Mouse (Mus musculus) intestine, embryonic 16.5 days (tissue): ENCODE measurements around the gene Ciz1. TPM values are rescaled to one million over a fixed set of nuclear protein-coding genes. Genes with fewer than 3 reads are reported as not detected.
"Not testable (repeated sequence)": the region's sequence is repeated elsewhere in the genome, so short reads cannot be mapped to it uniquely, and the experiment has no call there.

Experiments used
- ATAC-seq: fragments of 200-750 bp; cut with Nextera tagmentation; 2 replicates; pipeline ENCODE4 v1.8.0; 2017; ENCODE audit warnings: moderate TSS enrichment, moderate library complexity
- H3K27ac ChIP-seq: fragments of 300-500 bp; sonication (generic); 2 replicates; pipeline ENCODE4 v1.5.1; 2014; ENCODE audit warnings: mild to moderate bottlenecking, low read length
- H3K27me3 ChIP-seq: fragments of 300-500 bp; sonication (generic); replicated peaks from 2 replicates; pipeline ENCODE4 v1.6.1; 2014; ENCODE audit warnings: low read length, control low read depth, mixed read lengths; ENCODE audit not compliant: control insufficient read depth, insufficient read depth
- H3K36me3 ChIP-seq: fragments of 300-500 bp; sonication (generic); 2 replicates; pipeline ENCODE4 v1.6.1; 2014; ENCODE audit warnings: low read length, control low read depth; ENCODE audit not compliant: control insufficient read depth, insufficient read depth
- H3K4me1 ChIP-seq: fragments of 300-500 bp; sonication (generic); 2 replicates; pipeline ENCODE4 v1.6.1; 2014; ENCODE audit warnings: low read length, control low read depth, mixed read lengths; ENCODE audit not compliant: control insufficient read depth, insufficient read depth
- H3K4me2 ChIP-seq: fragments of 300-500 bp; sonication (generic); 2 replicates; pipeline ENCODE4 v1.6.1; 2014; ENCODE audit warnings: low read depth, low read length, control low read depth
- H3K4me3 ChIP-seq: fragments of 300-500 bp; sonication (generic); 2 replicates; pipeline ENCODE4 v1.5.1; 2014; ENCODE audit warnings: mild to moderate bottlenecking, low read length
- H3K9ac ChIP-seq: fragments of 300-500 bp; sonication (generic); 2 replicates; pipeline ENCODE4 v1.6.1; 2014; ENCODE audit warnings: low read depth, low read length
- H3K9me3 ChIP-seq: fragments of 300-500 bp; sonication (generic); 2 replicates; pipeline ENCODE4 v1.6.1; 2016; ENCODE audit warnings: low read length, control low read depth; ENCODE audit not compliant: control insufficient read depth
- WGBS: fragments of 180-500 bp; shearing (Covaris S2); extraction: QIAGEN DNeasy Blood & Tissue Kit; methylation state at CpG from one replicate; pipeline ENCODE4 v1.1.7; 2014; 5-methylcytosine and 5-hydroxymethylcytosine counted together
- polyA plus RNA-seq: library from polyadenylated mRNA; unstranded; fragments of >200 nt; fragmentation: Nextera tagmentation; extraction: Ambion mirVana; gene quantifications from 2 replicates; pipeline ENCODE4 v1.2.1, GENCODE M21; 2015

Ciz1 gene
- polyA plus RNA-seq, 1 experiment from 2014 or later: 47.1 TPM

- ATAC-seq: peak; percentile 61
- WGBS: under 1% methylated on average over 63 of the region's 63 CpGs
- peak within 1 kb of the TSS; percentile 96 for H3K27ac ChIP-seq
These were observed 948 bp downstream of the Ciz1 start, which contains the start of gene Dnm1 for GRCm38 (mm10) chr2:32353007-32353542. TSS of gene Dnm1 (minus strand) at chr2:32353338.

DNA sequence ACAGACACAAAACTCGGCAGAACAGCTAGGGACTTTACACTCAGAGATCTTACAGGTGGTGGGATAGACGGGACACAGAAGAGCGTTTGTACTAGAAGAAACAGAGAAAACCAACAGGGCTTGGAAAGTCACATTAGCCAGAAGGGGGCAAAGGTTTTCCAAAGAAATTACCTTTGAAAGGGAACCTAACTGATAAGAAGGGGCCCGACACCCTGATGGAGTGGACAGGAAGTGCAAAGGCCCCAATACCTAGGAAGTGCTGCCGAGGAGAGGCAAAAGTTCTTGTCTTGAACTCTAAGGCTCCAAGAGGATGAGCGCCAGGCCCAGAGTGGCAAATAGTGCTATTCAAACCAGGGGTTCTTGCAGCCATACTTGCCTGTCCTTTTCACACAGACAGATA is 1.7 kb downstream of the Ciz1 start:
- Histone ChIP-seq H3K27me3 (no peaks in the 10 kb centered on the region), H3K27ac (peak overlapping the region; percentile 96), H3K4me1 (peaks cover 34% of the 10 kb centered on the region), H3K36me3 (no peaks in the 10 kb centered on the region), H3K4me2 (peak overlapping the region; percentile 79), H3K9me3 (no peaks in the 10 kb centered on the region), H3K4me3 (peak overlapping the region; percentile 69), H3K9ac (peak overlapping the region; percentile 65)
- ATAC-seq: peak; percentile 62
- WGBS: 45% methylated on average over 6 of the region's 6 CpGs

More at GRCm38 (mm10) chr2:32353007-32353542, 948 bp downstream of the Ciz1 start, which contains the start of gene Dnm1:
- peak within 1 kb of the TSS; percentile 69 for H3K4me3 ChIP-seq
- H3K9ac ChIP-seq: peak within 1 kb of the TSS; percentile 88
- H3K4me1 ChIP-seq: peaks cover 34% of the 10 kb centered on the region
- peak within 1 kb of the TSS; percentile 79 for H3K4me2 ChIP-seq
- H3K36me3 ChIP-seq: no peaks in the 10 kb centered on the region
- H3K27me3 ChIP-seq: no peaks in the 10 kb centered on the region
- H3K9me3 ChIP-seq: no peaks in the 10 kb centered on the region

DNA sequence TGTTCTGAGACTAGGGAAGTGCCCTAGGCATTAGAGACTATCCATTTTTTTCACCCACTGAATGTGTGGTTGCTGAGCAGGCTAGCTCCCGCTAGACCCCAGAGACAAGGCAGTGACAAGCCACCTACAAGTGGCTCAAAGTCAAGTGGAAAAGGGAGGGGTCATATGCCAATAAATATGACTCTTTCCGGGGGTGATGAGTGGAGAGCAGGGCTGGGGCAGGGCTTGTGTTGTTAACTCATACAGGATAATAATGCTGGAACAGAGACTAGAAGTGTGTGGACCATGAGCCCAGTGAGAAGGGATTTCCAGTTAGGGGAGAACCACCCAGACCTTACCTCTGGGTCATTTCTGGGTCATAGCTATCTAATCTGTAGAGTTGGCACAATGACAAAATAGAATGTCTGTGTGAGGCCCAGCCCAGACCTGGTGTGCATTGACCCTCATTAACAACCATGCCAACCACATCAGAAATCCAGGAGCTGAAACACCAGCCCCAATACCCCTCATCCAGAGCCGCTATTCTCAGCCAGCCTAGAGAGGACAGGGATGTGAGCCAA is 2.3 kb downstream of the Ciz1 start:
- H3K9ac ChIP-seq: no peak overlapping the region
- no peaks in the 10 kb centered on the region for H3K9me3 ChIP-seq
- no peaks in the 10 kb centered on the region for H3K36me3 ChIP-seq
- no peak overlapping the region for H3K4me3 ChIP-seq
- WGBS: 67% methylated on average over 3 of the region's 3 CpGs
- no peaks in the 10 kb centered on the region for H3K27me3 ChIP-seq
- H3K27ac ChIP-seq: peak overlapping the region; percentile 96
- peak overlapping the region; percentile 23 for H3K4me2 ChIP-seq
- H3K4me1 ChIP-seq: peaks cover 34% of the 10 kb centered on the region
- peak; percentile 76 for ATAC-seq

GRCm38 (mm10) chr2:32356216-32356615 is 4.1 kb downstream of the Ciz1 start:
- Histone ChIP-seq H3K4me2 (no peak overlapping the region), H3K9ac (no peak overlapping the region), H3K27me3 (no peaks in the 10 kb centered on the region), H3K9me3 (no peaks in the 10 kb centered on the region), H3K27ac (peak overlapping the region; percentile 21; the same call in 1 of the 2 replicates), H3K4me1 (peaks cover 27% of the 10 kb centered on the region), H3K4me3 (no peak overlapping the region), H3K36me3 (no peaks in the 10 kb centered on the region)
- no peak for ATAC-seq
- 75% methylated on average over 10 of the region's 10 CpGs for WGBS

- Histone ChIP-seq H3K36me3 (no peaks in the 10 kb centered on the region), H3K9ac (no peak overlapping the region), H3K27ac (no peak overlapping the region), H3K27me3 (0 out of 2 replicates have a peak, but pooled peaks cover 3% of the 10 kb centered on the region), H3K9me3 (no peaks in the 10 kb centered on the region), H3K4me2 (no peak overlapping the region), H3K4me3 (no peak overlapping the region), H3K4me1 (peaks cover 25% of the 10 kb centered on the region)
- no peak for ATAC-seq
- 74% methylated on average over 3 of the region's 3 CpGs for WGBS
These were observed 5.6 kb downstream of the Ciz1 start for GRCm38 (mm10) chr2:32357710-32358109.

GRCm38 (mm10) chr2:32358381-32358780 is 6.3 kb downstream of the Ciz1 start:
- Histone ChIP-seq H3K27me3 (0 out of 2 replicates have a peak, but pooled peaks cover 3% of the 10 kb centered on the region), H3K9me3 (no peaks in the 10 kb centered on the region), H3K4me1 (peaks cover 25% of the 10 kb centered on the region), H3K9ac (no peak overlapping the region), H3K27ac (no peak overlapping the region), H3K4me3 (no peak overlapping the region), H3K36me3 (no peaks in the 10 kb centered on the region), H3K4me2 (no peak overlapping the region)
- no peak for ATAC-seq
- WGBS: 54% methylated on average over 10 of the region's 10 CpGs

DNA sequence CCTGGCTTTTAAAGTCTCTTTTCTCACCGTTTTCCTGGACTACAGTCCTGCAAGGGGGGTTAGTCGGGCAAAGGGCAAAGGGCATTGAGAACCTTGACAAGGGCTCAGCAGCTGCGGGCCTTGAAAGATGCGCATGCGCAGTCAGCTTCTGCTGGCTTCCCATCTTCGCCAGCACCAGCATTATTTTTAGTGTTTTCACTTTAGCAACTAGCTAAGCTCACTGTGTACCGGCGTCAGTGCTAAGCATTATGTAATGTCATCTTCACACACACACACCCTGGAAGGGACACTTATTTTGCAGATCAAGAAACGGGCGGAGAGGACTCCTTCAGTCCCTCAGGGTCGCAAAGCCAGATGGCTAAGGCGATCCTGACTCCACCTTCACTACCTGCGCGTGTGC is 8.6 kb downstream of the Ciz1 start:
- Histone ChIP-seq H3K4me2 (peak overlapping the region; percentile 75), H3K4me1 (peaks cover 29% of the 10 kb centered on the region), H3K4me3 (peak overlapping the region; percentile 51), H3K27me3 (0 out of 2 replicates have a peak, but pooled peaks cover 3% of the 10 kb centered on the region), H3K9me3 (no peaks in the 10 kb centered on the region), H3K36me3 (peaks cover 4% of the 10 kb centered on the region; the same call in 1 of the 2 replicates), H3K9ac (no peak overlapping the region; the same call in 1 of the 2 replicates), H3K27ac (peak overlapping the region; percentile 85)
- ATAC-seq: peak; percentile 19; the same call in 1 of the 2 replicates
- 6% methylated on average over 14 of the region's 14 CpGs for WGBS

DNA sequence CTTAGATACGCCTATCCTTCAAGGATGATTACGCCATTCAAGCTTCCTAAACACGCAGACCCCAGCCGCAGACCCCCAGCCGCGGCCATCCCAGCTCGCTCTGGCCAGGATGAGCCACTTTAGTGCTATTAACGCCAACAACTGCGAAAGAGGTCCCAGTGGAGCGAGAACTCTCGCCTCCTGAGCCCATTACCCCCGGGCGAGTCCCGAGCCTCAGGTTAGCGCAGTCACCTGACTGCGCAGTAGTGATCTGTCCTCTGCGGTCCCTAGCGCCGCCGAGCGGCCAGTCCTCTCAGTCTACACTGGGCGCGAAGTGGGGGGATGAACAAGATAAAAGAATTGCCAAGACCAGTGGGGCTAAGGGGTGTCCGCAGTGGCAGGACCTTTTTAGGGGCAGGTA is 9.3 kb downstream of the Ciz1 start:
- H3K36me3 ChIP-seq: peaks cover 5% of the 10 kb centered on the region
- peaks cover 22% of the 10 kb centered on the region for H3K4me1 ChIP-seq
- 1% methylated on average over 24 of the region's 24 CpGs for WGBS
- no peaks in the 10 kb centered on the region for H3K9me3 ChIP-seq
- peak overlapping the region; percentile 75 for H3K4me2 ChIP-seq
- H3K9ac ChIP-seq: peak overlapping the region; percentile 73
- ATAC-seq: peak; percentile 74
- H3K4me3 ChIP-seq: peak overlapping the region; percentile 51
- H3K27ac ChIP-seq: peak overlapping the region; percentile 85
- H3K27me3 ChIP-seq: 0 out of 2 replicates have a peak, but pooled peaks cover 3% of the 10 kb centered on the region

- H3K36me3 ChIP-seq, ATAC-seq, H3K9me3 ChIP-seq, H3K27me3 ChIP-seq: not testable (repeated sequence)
- Histone ChIP-seq H3K4me1 (peaks cover 16% of the 10 kb centered on the region), H3K9ac (peak overlapping the region; percentile 89), H3K27ac (peak overlapping the region; percentile 97), H3K4me2 (peak overlapping the region; percentile 81), H3K4me3 (peak overlapping the region; percentile 79)
- 36% methylated on average over 5 of the region's 5 CpGs for WGBS
These were observed 10.1 kb downstream of the Ciz1 start for GRCm38 (mm10) chr2:32362274-32362673.
